Mouse (Mus musculus) neural tube, embryonic 12.5 days (tissue): Measurements from ENCODE around the gene Efnb2. TPM values are rescaled to one million over a fixed set of nuclear protein-coding genes. Genes with fewer than 3 reads are reported as not detected.

Experiments used
- ATAC-seq: fragments of 200-750 bp; cut with Nextera tagmentation; 2 replicates; pipeline ENCODE4 v1.8.0; 2017; ENCODE audit warnings: low read depth, mild to moderate bottlenecking, moderate TSS enrichment, moderate library complexity; ENCODE audit not compliant: low FRiP score
- H3K27ac ChIP-seq: fragments of 300-500 bp; sonication (generic); 2 replicates; pipeline ENCODE4 v1.5.1; 2016
- H3K27me3 ChIP-seq: fragments of 300-500 bp; sonication (generic); replicated peaks from 2 replicates; pipeline ENCODE4 v1.6.1; 2016; ENCODE audit warnings: mild to moderate bottlenecking
- H3K36me3 ChIP-seq: fragments of 300-500 bp; sonication (generic); 2 replicates; pipeline ENCODE4 v1.6.1; 2016; ENCODE audit warnings: mild to moderate bottlenecking
- H3K4me1 ChIP-seq: fragments of 300-500 bp; sonication (generic); 2 replicates; pipeline ENCODE4 v1.6.1; 2016
- H3K4me2 ChIP-seq: fragments of 300-500 bp; sonication (generic); replicated peaks from 2 replicates; pipeline ENCODE4 v1.6.1; 2016; ENCODE audit warnings: mild to moderate bottlenecking
- H3K4me3 ChIP-seq: fragments of 300-500 bp; sonication (generic); 2 replicates; pipeline ENCODE4 v1.5.1; 2016
- H3K9ac ChIP-seq: fragments of 300-500 bp; sonication (generic); 2 replicates; pipeline ENCODE4 v1.6.1; 2016; ENCODE audit warnings: mild to moderate bottlenecking
- H3K9me3 ChIP-seq: fragments of 300-500 bp; sonication (generic); 2 replicates; pipeline ENCODE4 v1.6.1; 2016; ENCODE audit warnings: mild to moderate bottlenecking
- WGBS: fragments of 180-500 bp; shearing (Covaris S2); methylation state at CpG from one replicate; pipeline ENCODE4 v1.1.7; 2016; 5-methylcytosine and 5-hydroxymethylcytosine counted together
- microRNA-seq: library from miRNA; unstranded; fragments of <30 nt; microRNA quantifications from one replicate; pipeline ENCODE4, GENCODE M21; 2017
- polyA plus RNA-seq: library from polyadenylated mRNA; unstranded; fragments of >200 nt; fragmentation: Nextera tagmentation; extraction: Ambion mirVana; gene quantifications from 2 replicates; pipeline ENCODE4 v1.2.1, GENCODE M21; 2016

The Efnb2 gene
- polyA plus RNA-seq, 1 experiment from 2014 or later: 50.8 TPM

- Histone ChIP-seq H3K36me3 (no peaks in the 10 kb centered on the region), H3K27me3 (no peaks in the 10 kb centered on the region), H3K4me3 (no peak overlapping the region), H3K27ac (no peak overlapping the region), H3K9ac (no peak overlapping the region), H3K4me1 (peaks cover 5% of the 10 kb centered on the region; the same call in 1 of the 2 replicates), H3K9me3 (peaks cover 6% of the 10 kb centered on the region; the same call in 1 of the 2 replicates), H3K4me2 (no peak overlapping the region)
- WGBS: 31% methylated on average over 19 of the region's 19 CpGs
- peak; percentile 77 for ATAC-seq
Measured at GRCm38 (mm10) chr8:8574521-8575499, 86.2 kb downstream of the Efnb2 start.

- 26% methylated on average over 5 of the region's 5 CpGs for WGBS
- Histone ChIP-seq H3K9me3 (0 out of 2 replicates have a peak, but pooled peaks cover 3% of the 10 kb centered on the region), H3K27me3 (no peaks in the 10 kb centered on the region), H3K4me1 (peaks cover 5% of the 10 kb centered on the region; the same call in 1 of the 2 replicates), H3K27ac (no peak overlapping the region), H3K4me3 (no peak overlapping the region), H3K36me3 (no peaks in the 10 kb centered on the region), H3K9ac (no peak overlapping the region), H3K4me2 (no peak overlapping the region)
- ATAC-seq: no peak
Measured at GRCm38 (mm10) chr8:8572272-8572671, 88.8 kb downstream of the Efnb2 start.

- 91% methylated on average over 7 of the region's 7 CpGs for WGBS
- no peak overlapping the region for H3K9ac ChIP-seq
- no peak overlapping the region for H3K27ac ChIP-seq
- no peak overlapping the region for H3K4me3 ChIP-seq
- no peak for ATAC-seq
- no peaks in the 10 kb centered on the region for H3K36me3 ChIP-seq
- 0 out of 2 replicates have a peak, but pooled peaks cover 3% of the 10 kb centered on the region for H3K9me3 ChIP-seq
- no peak overlapping the region for H3K4me2 ChIP-seq
- no peaks in the 10 kb centered on the region for H3K27me3 ChIP-seq
- peaks cover 5% of the 10 kb centered on the region; the same call in 1 of the 2 replicates for H3K4me1 ChIP-seq
Measured at GRCm38 (mm10) chr8:8571625-8572215, 89.3 kb downstream of the Efnb2 start.

GRCm38 (mm10) chr8:8569280-8569679 lies 91.8 kb downstream of the Efnb2 start:
- no peak for ATAC-seq
- Histone ChIP-seq H3K36me3 (no peaks in the 10 kb centered on the region), H3K27ac (no peak overlapping the region), H3K4me2 (no peak overlapping the region), H3K9ac (no peak overlapping the region), H3K9me3 (0 out of 2 replicates have a peak, but pooled peaks cover 3% of the 10 kb centered on the region), H3K27me3 (no peaks in the 10 kb centered on the region), H3K4me3 (no peak overlapping the region), H3K4me1 (peaks cover 2% of the 10 kb centered on the region; the same call in 1 of the 2 replicates)
- WGBS: 81% methylated on average over 10 of the region's 10 CpGs

- no peak for ATAC-seq
- no peak overlapping the region for H3K9ac ChIP-seq
- H3K4me1 ChIP-seq: peaks cover 2% of the 10 kb centered on the region; the same call in 1 of the 2 replicates
- whole genome bisulfite sequencing: 80% methylated on average over 9 of the region's 9 CpGs
- no peak overlapping the region for H3K27ac ChIP-seq
- H3K27me3 ChIP-seq: no peaks in the 10 kb centered on the region
- 0 out of 2 replicates have a peak, but pooled peaks cover 3% of the 10 kb centered on the region for H3K9me3 ChIP-seq
- no peak overlapping the region for H3K4me2 ChIP-seq
- H3K36me3 ChIP-seq: no peaks in the 10 kb centered on the region
- H3K4me3 ChIP-seq: no peak overlapping the region
Measured at GRCm38 (mm10) chr8:8568215-8568773, 92.7 kb downstream of the Efnb2 start.

Small RNA genes within 50 kb of the gene (microRNA-seq; reads per million reads assigned to microRNA genes)
- gene Mir7654: 12.0 reads per million, percentile 24 among the genes with 10 or more reads in this experiment

Other genes starting within 250 kb of the Efnb2 start
- 197 and 204 TPM in 2 replicates for gene Arglu1, start 29.3 kb upstream of the Efnb2 start, polyA plus RNA-seq